Mouse (Mus musculus) limb, embryonic 14.5 days (tissue): ENCODE measurements at regions not wholly inside any gene's neighbourhood (a gene's known extent, or its start where the extent isn't known, plus 50 kb on each side); places are given as distances from the start of the nearest gene placed in this dataset.

Experiments
- ATAC-seq: fragments of 200-750 bp; cut with Nextera tagmentation; 2 replicates; pipeline ENCODE4 v1.8.0; 2017; ENCODE audit warnings: low read depth, moderate number of reproducible peaks, moderate TSS enrichment; ENCODE audit not compliant: low FRiP score
- DNase-seq: peaks from one replicate; pipeline ENCODE4 v3.0.0-alpha.2; 2015; ENCODE audit warnings: low spot score
- H3K27ac ChIP-seq: fragments of 300-500 bp; sonication (generic); replicated peaks from 2 replicates; pipeline ENCODE4 v1.5.1; 2014; ENCODE audit warnings: low read depth, mild to moderate bottlenecking, low read length, moderate library complexity, mixed read lengths
- H3K27me3 ChIP-seq: fragments of 300-500 bp; sonication (generic); 2 replicates; pipeline ENCODE4 v1.6.1; 2014; ENCODE audit warnings: low read length, mixed read lengths; ENCODE audit not compliant: control insufficient read depth, insufficient read depth
- H3K36me3 ChIP-seq: fragments of 300-500 bp; sonication (generic); 2 replicates; pipeline ENCODE4 v1.6.1; 2014; ENCODE audit warnings: mild to moderate bottlenecking, low read length, moderate library complexity, mixed read lengths; ENCODE audit not compliant: control insufficient read depth, insufficient read depth
- H3K4me1 ChIP-seq: fragments of 300-500 bp; sonication (generic); 2 replicates; pipeline ENCODE4 v1.6.1; 2014; ENCODE audit warnings: antibody characterized with exemption, low read length, mixed read lengths; ENCODE audit not compliant: control insufficient read depth, insufficient read depth
- H3K4me2 ChIP-seq: fragments of 300-500 bp; sonication (generic); replicated peaks from 2 replicates; pipeline ENCODE4 v1.6.1; 2014; ENCODE audit warnings: low read depth, mild to moderate bottlenecking, low read length, moderate library complexity; ENCODE audit not compliant: severe bottlenecking
- H3K4me3 ChIP-seq: fragments of 300-500 bp; sonication (generic); replicated peaks from 2 replicates; pipeline ENCODE4 v1.5.1; 2014; ENCODE audit warnings: low read length
- H3K9ac ChIP-seq: fragments of 300-500 bp; sonication (generic); 2 replicates; pipeline ENCODE4 v1.6.1; 2014; ENCODE audit warnings: mild to moderate bottlenecking, low read depth, low read length, moderate library complexity; ENCODE audit not compliant: severe bottlenecking
- H3K9me3 ChIP-seq: fragments of 300-500 bp; sonication (generic); 2 replicates; pipeline ENCODE4 v1.6.1; 2016; ENCODE audit warnings: low read length; ENCODE audit not compliant: control insufficient read depth
- POLR2A ChIP-seq: fragments of 200-500 bp; IDR thresholded peaks from 2 replicates; pipeline ENCODE4 v1.8.0; 2012; ENCODE audit warnings: inconsistent platforms, mild to moderate bottlenecking, moderate library complexity, borderline replicate concordance; ENCODE audit not compliant: insufficient read depth, insufficient read length; ENCODE audit errors: extremely low read depth
- WGBS: fragments of 180-500 bp; shearing (Covaris S2); extraction: QIAGEN DNeasy Blood & Tissue Kit; methylation state at CpG from one replicate; pipeline ENCODE4 v1.1.7; 2014; 5-methylcytosine and 5-hydroxymethylcytosine counted together

DNA sequence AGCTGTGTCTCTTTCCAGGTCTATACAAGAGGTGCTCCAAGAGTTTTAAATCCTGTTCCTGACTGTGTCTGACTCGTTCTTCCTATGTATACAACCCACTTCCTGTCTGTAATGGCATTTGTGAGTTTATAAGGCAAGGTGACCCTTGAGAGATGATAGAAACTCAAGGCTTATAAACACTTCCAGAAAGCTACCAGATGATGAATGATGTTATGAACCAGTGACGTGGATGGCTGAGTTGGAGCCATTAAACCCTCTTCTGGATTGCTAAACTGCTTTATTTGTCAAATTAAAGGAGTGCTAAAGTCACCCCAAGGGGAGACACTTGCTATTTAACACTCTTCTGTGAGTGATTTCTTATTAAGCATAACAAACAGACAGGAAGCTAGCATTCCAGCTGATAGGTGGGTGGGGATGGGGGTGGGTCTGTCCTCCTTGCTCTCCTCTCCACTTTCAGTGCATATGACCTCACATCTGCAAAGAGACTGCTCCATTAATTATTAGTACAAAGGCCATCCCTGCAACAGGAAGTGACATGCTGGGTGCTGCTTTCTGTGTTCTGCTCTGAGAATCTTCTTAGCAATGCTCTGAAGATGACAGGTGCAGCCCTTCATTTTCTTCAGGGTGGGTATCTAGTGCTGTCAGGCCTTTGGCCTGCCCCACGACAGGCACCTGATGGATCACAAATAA, 58.2 kb upstream of the Kl start:
- Histone ChIP-seq H3K9ac (no peak overlapping the region), H3K27me3 (no peaks in the 10 kb centered on the region), H3K4me2 (no peak overlapping the region), H3K36me3 (no peaks in the 10 kb centered on the region), H3K27ac (no peak overlapping the region), H3K9me3 (no peaks in the 10 kb centered on the region), H3K4me3 (no peak overlapping the region), H3K4me1 (peaks cover 12% of the 10 kb centered on the region; the same call in 1 of the 2 replicates)
- ATAC-seq: no peak
- no peak for TF ChIP-seq POLR2A
- no peak for DNase-seq
- 10% methylated on average over 3 of the region's 3 CpGs for WGBS

DNA sequence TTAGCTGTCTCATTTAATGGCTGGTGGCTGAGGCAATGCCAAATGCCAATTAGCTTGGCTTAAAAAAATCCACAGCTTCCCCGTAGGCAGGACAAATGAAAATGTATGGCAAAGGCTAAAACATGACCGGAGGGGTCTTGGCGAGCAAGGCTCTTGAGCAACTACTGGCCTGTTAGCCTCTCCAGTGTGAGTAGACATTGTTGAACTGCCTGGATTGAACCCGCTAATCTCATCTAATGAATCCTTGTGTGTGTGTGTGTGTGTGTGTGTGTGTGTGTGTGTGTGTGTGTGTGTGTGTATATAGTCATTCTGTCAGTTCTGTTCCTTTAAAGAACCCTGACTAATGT, 57.7 kb upstream of the Kl start:
- no peak overlapping the region for H3K4me2 ChIP-seq
- ATAC-seq (no peak), DNase-seq (no peak)
- no peak overlapping the region for H3K9ac ChIP-seq
- no peak for TF ChIP-seq POLR2A
- WGBS: 61% methylated on average over 4 of the region's 4 CpGs
- H3K9me3 ChIP-seq: no peaks in the 10 kb centered on the region
- peaks cover 12% of the 10 kb centered on the region; the same call in 1 of the 2 replicates for H3K4me1 ChIP-seq
- H3K27me3 ChIP-seq: no peaks in the 10 kb centered on the region
- no peak overlapping the region for H3K4me3 ChIP-seq
- no peaks in the 10 kb centered on the region for H3K36me3 ChIP-seq
- H3K27ac ChIP-seq: no peak overlapping the region

DNA sequence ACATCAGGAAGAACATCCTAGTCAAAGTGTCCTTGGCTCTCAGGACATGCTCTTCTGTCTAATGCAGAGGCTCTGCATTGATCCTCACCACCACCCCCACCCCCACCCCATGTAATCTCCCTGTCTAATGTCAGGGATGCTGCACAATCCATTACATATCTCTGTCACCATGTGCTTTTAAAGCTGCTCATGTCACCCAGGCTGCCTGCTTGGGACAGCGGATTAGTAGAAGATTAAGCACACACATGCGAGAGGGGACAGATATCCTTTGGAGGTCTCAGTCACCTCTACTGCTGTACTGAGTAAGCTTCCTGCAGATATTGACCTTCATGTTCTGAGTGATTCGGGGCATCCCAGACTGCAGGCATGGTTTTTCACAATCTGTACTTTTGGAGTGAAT, 50.7 kb upstream of the Kl start:
- Histone ChIP-seq H3K4me2 (no peak overlapping the region), H3K9me3 (no peaks in the 10 kb centered on the region), H3K36me3 (no peaks in the 10 kb centered on the region), H3K27ac (no peak overlapping the region), H3K9ac (no peak overlapping the region), H3K4me1 (no peaks in the 10 kb centered on the region), H3K4me3 (no peak overlapping the region), H3K27me3 (no peaks in the 10 kb centered on the region)
- 89% methylated on average over 3 of the region's 3 CpGs for WGBS
- ATAC-seq (no peak), DNase-seq (no peak)
- TF ChIP-seq POLR2A: no peak
